Mouse (Mus musculus): ENCODE results near the gene Zfp408.
"Not testable (repeated sequence)": the region's sequence is repeated elsewhere in the genome, so short reads cannot be mapped to it uniquely, and the experiment has no call there.

Zfp408 gene

GRCm38 (mm10) chr2:91651458-91652258 is 2.1 kb upstream of the Zfp408 start:
- DNase-seq (ENCODE audit: low read depth, low spot score): no peak

- no peak for DNase-seq (ENCODE audit: low read depth, low spot score)
These were observed 887 bp upstream of the Zfp408 start for GRCm38 (mm10) chr2:91650360-91650995.

- DNase-seq (ENCODE audit: low read depth, low spot score): no peak
These were observed 439 bp downstream of the Zfp408 start for GRCm38 (mm10) chr2:91649152-91649551.

GRCm38 (mm10) chr2:91646733-91647132 is 2.9 kb downstream of the Zfp408 start:
- DNase-seq (ENCODE audit: low read depth, low spot score): peak; percentile 30

GRCm38 (mm10) chr2:91645811-91646210 is 3.8 kb downstream of the Zfp408 start:
- DNase-seq (ENCODE audit: low read depth, low spot score): no peak

GRCm38 (mm10) chr2:91645354-91645753 is 4.2 kb downstream of the Zfp408 start:
- no peak for DNase-seq (ENCODE audit: low read depth, low spot score)

GRCm38 (mm10) chr2:91644021-91644420 is 5.6 kb downstream of the Zfp408 start:
- no peak for DNase-seq (ENCODE audit: low read depth, low spot score)

- DNase-seq (ENCODE audit: low read depth, low spot score): no peak
These were observed 6.7 kb downstream of the Zfp408 start for GRCm38 (mm10) chr2:91642825-91643415.

GRCm38 (mm10) chr2:91638931-91639330 is 10.7 kb downstream of the Zfp408 start:
- DNase-seq (ENCODE audit: low read depth, low spot score): no peak

- no peak for DNase-seq (ENCODE audit: low read depth, low spot score)
These were observed 12.8 kb downstream of the Zfp408 start for GRCm38 (mm10) chr2:91636727-91637338.

- DNase-seq (ENCODE audit: low read depth, low spot score): no peak
These were observed 13.4 kb downstream of the Zfp408 start, which contains the start of gene F2 for GRCm38 (mm10) chr2:91636229-91636628. Gene F2 (minus strand): TSS chr2:91636414.

- DNase-seq (ENCODE audit: low read depth, low spot score): no peak
These were observed 14.1 kb downstream of the Zfp408 start for GRCm38 (mm10) chr2:91635486-91635885.

- no peak for DNase-seq (ENCODE audit: low read depth, low spot score)
These were observed 14.8 kb downstream of the Zfp408 start for GRCm38 (mm10) chr2:91634841-91635240.

GRCm38 (mm10) chr2:91633334-91633977 is 16.1 kb downstream of the Zfp408 start:
- DNase-seq (ENCODE audit: low read depth, low spot score): no peak

GRCm38 (mm10) chr2:91632316-91632715 is 17.3 kb downstream of the Zfp408 start:
- DNase-seq (ENCODE audit: low read depth, low spot score): no peak

GRCm38 (mm10) chr2:91631826-91632225 is 17.8 kb downstream of the Zfp408 start:
- no peak for DNase-seq (ENCODE audit: low read depth, low spot score)

GRCm38 (mm10) chr2:91630384-91630783 is 19.2 kb downstream of the Zfp408 start:
- no peak for DNase-seq (ENCODE audit: low read depth, low spot score)

- DNase-seq (ENCODE audit: low read depth, low spot score): no peak
These were observed 19.9 kb downstream of the Zfp408 start for GRCm38 (mm10) chr2:91629682-91630081.

- no peak for DNase-seq (ENCODE audit: low read depth, low spot score)
These were observed 21.4 kb downstream of the Zfp408 start for GRCm38 (mm10) chr2:91628171-91628570.

GRCm38 (mm10) chr2:91627486-91627885 is 22.1 kb downstream of the Zfp408 start:
- no peak for DNase-seq (ENCODE audit: low read depth, low spot score)

- not testable (repeated sequence) for DNase-seq (ENCODE audit: low read depth, low spot score)
These were observed 26.2 kb downstream of the Zfp408 start for GRCm38 (mm10) chr2:91623366-91623765.

GRCm38 (mm10) chr2:91622356-91622755 is 27.2 kb downstream of the Zfp408 start:
- no peak for DNase-seq (ENCODE audit: low read depth, low spot score)

Measured in retina, adult 2 months (tissue).